Mouse (Mus musculus): ENCODE measurements at regions not wholly inside any gene's neighbourhood (a gene's known extent, or its start where the extent isn't known, plus 50 kb on each side); places are given as distances from the start of the nearest gene placed in this dataset.

DNA sequence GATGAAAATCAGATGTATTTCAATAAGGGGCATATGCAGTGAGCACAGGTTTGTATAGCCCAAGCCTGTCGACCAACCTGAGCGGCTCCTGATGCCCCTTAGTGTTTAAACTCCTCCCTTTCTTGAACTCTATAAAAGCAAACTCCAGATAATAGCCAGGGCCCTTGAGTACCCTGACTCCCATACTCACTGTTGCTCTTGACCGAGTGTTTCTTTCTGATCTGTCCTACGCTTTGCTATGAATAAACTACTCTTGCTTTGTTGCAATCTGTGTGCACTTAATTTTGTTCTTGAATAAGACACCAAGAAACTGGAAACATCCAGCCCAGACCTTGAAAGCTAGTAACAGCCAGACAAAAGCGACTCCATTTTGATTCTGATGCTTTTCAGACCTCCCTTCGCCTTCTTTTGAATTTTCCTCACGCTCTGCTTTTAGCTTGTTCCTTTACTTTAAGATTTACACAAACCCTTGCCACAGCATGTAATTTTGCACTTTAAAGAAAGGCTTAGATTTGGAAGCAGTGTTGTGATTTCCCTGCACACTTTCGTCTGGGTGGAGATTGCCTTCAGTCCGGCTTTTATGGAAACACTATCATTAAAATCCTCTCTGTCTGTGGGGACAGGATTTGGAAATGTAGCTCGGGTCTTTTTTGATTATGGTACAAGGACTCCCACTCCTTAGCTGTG lies 149.1 kb downstream of the Gm5426 start:
- TF ChIP-seq GATA1 (IDR thresholded peaks at IDR 0.05; ENCODE audit: borderline replicate concordance, low read length): no peak
- TF ChIP-seq FLI1 (IDR thresholded peaks at IDR 0.05; ENCODE audit: low read length): no peak

Data from megakaryocyte, embryonic 14.5 days (primary cell).